Mouse (Mus musculus): ENCODE data around the gene Chrne.

DNA sequence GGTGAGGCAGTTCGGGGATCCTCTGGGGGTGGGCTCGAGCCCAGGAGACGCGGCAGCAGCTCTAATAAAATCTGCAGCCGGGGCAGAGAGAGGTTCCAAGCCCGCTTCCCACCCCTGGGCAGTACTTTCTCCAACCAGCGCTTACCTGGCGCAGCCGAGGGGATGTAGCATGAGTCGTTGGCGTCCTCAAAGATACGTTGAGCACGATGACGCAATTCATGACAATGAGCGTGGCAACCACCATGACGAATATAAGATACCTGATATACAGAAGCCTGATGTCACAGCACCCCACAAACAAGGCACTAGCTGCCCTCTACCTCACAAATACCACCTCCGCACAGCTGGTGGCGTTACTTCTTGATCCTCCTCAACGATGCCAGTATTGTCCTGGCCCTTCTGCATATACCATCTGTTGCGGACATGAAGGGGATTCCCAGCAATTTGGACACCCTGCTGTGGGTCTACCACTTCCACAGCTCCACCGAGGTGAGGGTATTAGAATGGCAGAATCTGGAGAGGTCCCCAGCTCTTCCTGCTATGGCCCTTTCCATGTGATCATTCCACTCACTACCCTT is 3.4 kb downstream of the Chrne start, which contains the start of gene 4930544D05Rik:
- TF ChIP-seq NANOG (IDR thresholded peaks at IDR 0.05; ENCODE audit: borderline replicate concordance, low read length) (no peak), CTCF (conservative IDR thresholded peaks at IDR 0.05; ENCODE audit: low read length) (no peak), POU5F1 (IDR thresholded peaks at IDR 0.05; ENCODE audit: borderline replicate concordance, low read length) (no peak)

Data from E14TG2a.4 (cell line).